Comparison of ENCODE assay signal across 8 mouse cellular contexts in genomic region chr6:32584243-32584880, GRCm38 (mm10). TPM values are rescaled to one million over a fixed set of nuclear protein-coding genes. Genes with fewer than 3 reads are reported as not detected.
DNase-seq lines count a peak whose midpoint lies in the region; ATAC-seq lines count a peak whose summit lies in the region.

No protein-coding gene starts in this region.

- peaks cover 6% of the 10 kb centered on the region; the same call in 1 of the 2 replicates for H3K27me3 ChIP-seq in heart, embryonic 14.5 days (ENCODE audit: control insufficient read depth, insufficient read depth, low read length)
- peaks cover 13% of the 10 kb centered on the region for H3K27me3 ChIP-seq in forebrain, embryonic 13.5 days
- H3K27me3 ChIP-seq in midbrain, embryonic 11.5 days (ENCODE audit: control insufficient read depth, insufficient read depth, low read length) = peaks cover 30% of the 10 kb centered on the region

- WGBS in heart, embryonic 14.5 days = 54% methylated on average over 5 of the region's 5 CpGs
- 9% methylated on average over 5 of the region's 5 CpGs for WGBS in forebrain, embryonic 13.5 days
- WGBS in midbrain, embryonic 11.5 days = 6% methylated on average over 5 of the region's 5 CpGs

- intact Hi-C loops in heart, postnatal 10 days (cut with DNase I) = loop anchor here (2.0 kb wide), 1 partner anchor 106 kb away; no protein-coding TSS in a partner anchor

- H3K27ac ChIP-seq in heart, embryonic 14.5 days (replicated peaks in 1 of 2; ENCODE audit: control insufficient read depth in 1 of 2, insufficient read depth in 1 of 2, low read depth in 2 of 2, low read length in 2 of 2) = no peak overlapping the region
- peak overlapping the region; percentile 48 for H3K27ac ChIP-seq in forebrain, embryonic 13.5 days
- H3K27ac ChIP-seq in midbrain, embryonic 11.5 days (ENCODE audit: low read depth, low read length) = no peak overlapping the region

- H3K36me3 ChIP-seq in heart, embryonic 14.5 days (ENCODE audit: control insufficient read depth, insufficient read depth, low read length) = no peaks in the 10 kb centered on the region
- no peaks in the 10 kb centered on the region for H3K36me3 ChIP-seq in forebrain, embryonic 13.5 days (ENCODE audit: poor library complexity, severe bottlenecking)
- H3K36me3 ChIP-seq in midbrain, embryonic 11.5 days (ENCODE audit: control insufficient read depth, insufficient read depth, low read length) = no peaks in the 10 kb centered on the region

- H3K4me3 ChIP-seq in heart, embryonic 14.5 days (ENCODE audit: control insufficient read depth in 1 of 2, insufficient read depth in 1 of 2, low read depth in 1 of 2, low read length in 2 of 2) = peak overlapping the region in 1 of 2 experiments; percentile 88; a peak in 1 of 4 replicates
- peak overlapping the region; percentile 82 for H3K4me3 ChIP-seq in forebrain, embryonic 13.5 days
- no peak overlapping the region for H3K4me3 ChIP-seq in midbrain, embryonic 11.5 days (ENCODE audit: low read depth, low read length)

- ATAC-seq in heart, embryonic 14.5 days (ENCODE audit: insufficient number of reproducible peaks, insufficient read depth, low FRiP score, low read depth) = no peak
- no peak for ATAC-seq in forebrain, embryonic 13.5 days
- no peak for ATAC-seq in midbrain, embryonic 11.5 days (ENCODE audit: low FRiP score)

- H3K9ac ChIP-seq in heart, embryonic 14.5 days (ENCODE audit: low read length) = peak overlapping the region; percentile 39; the same call in 1 of the 2 replicates
- H3K9ac ChIP-seq in forebrain, embryonic 13.5 days = peak overlapping the region; percentile 96
- no peak overlapping the region for H3K9ac ChIP-seq in midbrain, embryonic 11.5 days (ENCODE audit: low read length)

- no peak for DNase-seq in heart, postnatal 10 days
- peak; percentile 69 for DNase-seq in brain, adult 2 months (ENCODE audit: low read depth, low spot score)
- peak; percentile 90 for DNase-seq in midbrain, embryonic 11.5 days (ENCODE audit: low spot score, missing footprints)
- no peak for DNase-seq in spleen, postnatal 14 days (ENCODE audit: low spot score in 2 of 2)
- DNase-seq in spleen, adult 12 weeks (ENCODE audit: low spot score) = no peak
- DNase-seq in Muller cell, postnatal 12 days (ENCODE audit: inconsistent ontology term) = no peak

- no peaks in the 10 kb centered on the region for H3K9me3 ChIP-seq in heart, embryonic 14.5 days (ENCODE audit: control insufficient read depth, low read length)
- no peaks in the 10 kb centered on the region for H3K9me3 ChIP-seq in forebrain, embryonic 13.5 days (replicated peaks)
- no peaks in the 10 kb centered on the region for H3K9me3 ChIP-seq in midbrain, embryonic 11.5 days (ENCODE audit: control insufficient read depth, low read length)

- H3K4me2 ChIP-seq in heart, embryonic 14.5 days (ENCODE audit: low read length) = peak overlapping the region; percentile 93
- H3K4me2 ChIP-seq in forebrain, embryonic 13.5 days = peak overlapping the region; percentile 82
- H3K4me2 ChIP-seq in midbrain, embryonic 11.5 days = peak overlapping the region; percentile 23; the same call in 1 of the 2 replicates

- peaks cover 13 to 34% of the 10 kb centered on the region in 2 experiments; a peak in 3 of 4 replicates for H3K4me1 ChIP-seq in heart, embryonic 14.5 days (ENCODE audit: control insufficient read depth in 2 of 2, insufficient read depth in 2 of 2, low read length in 2 of 2)
- H3K4me1 ChIP-seq in forebrain, embryonic 13.5 days = peaks cover 37% of the 10 kb centered on the region
- H3K4me1 ChIP-seq in midbrain, embryonic 11.5 days (ENCODE audit: control insufficient read depth, insufficient read depth, low read length) = peaks cover 24% of the 10 kb centered on the region

RNA-seq across cellular contexts. Expression of gene Plxna4, which starts 3.6 kb away (rescaled TPM):
- polyA plus RNA-seq in heart, embryonic 14.5 days (2014; fragmentation: Nextera tagmentation; extraction: Ambion mirVana) = 9.6 and 10.6 TPM in 2 replicates
- total RNA-seq in heart, postnatal 10 days (2021) = 10 to 100 TPM; 25.4 to 26.9 TPM
- 14.8 and 18.6 TPM in 2 replicates for polyA plus RNA-seq in forebrain, embryonic 13.5 days (2015; fragmentation: Nextera tagmentation; extraction: Ambion mirVana)
- polyA plus RNA-seq in midbrain, embryonic 11.5 days (2014; fragmentation: Nextera tagmentation; extraction: Ambion mirVana) = 3.6 and 3.7 TPM in 2 replicates

Comparison
In these comparisons a context has a peak if more than half of its experiments do, and no peak if none do; other contexts are left out.
1. H3K4me2 ChIP-seq: peak in every context shown above with its lines; median percentile 93 in heart, embryonic 14.5 days; 82 in forebrain, embryonic 13.5 days; 23 in midbrain, embryonic 11.5 days.
2. DNase-seq: peak in brain, adult 2 months (single experiment) and midbrain, embryonic 11.5 days (single experiment); none in heart, postnatal 10 days (0 of 2), spleen, postnatal 14 days (0 of 2), spleen, adult 12 weeks (single experiment) and Muller cell, postnatal 12 days (single experiment).